Mouse (Mus musculus) CD4-positive, CD25-positive, alpha-beta regulatory T cell, adult 4 months (primary cell): ENCODE data around the gene Plcd3. TPM values are rescaled to one million over a fixed set of nuclear protein-coding genes. Genes with fewer than 3 reads are reported as not detected.

Experiments
- ATAC-seq: one replicate; pipeline ENCODE4 v1.8.0; 2017
- polyA plus RNA-seq, 2 experiments: library from polyadenylated mRNA; unstranded; fragments of 100-300 nt; shearing (Covaris generic); gene quantifications; one replicate each; pipeline ENCODE4 v1.2.1; 2017

Plcd3 gene
- under 1 TPM; 0.41 to 0.51 TPM for polyA plus RNA-seq

- no peak for ATAC-seq
Measured at GRCm38 (mm10) chr11:103101481-103101865, at the start of gene Plcd3, which contains the start of gene Acbd4. TSS of gene Plcd3 (minus strand) at chr11:103101658. TSS of gene Acbd4 (plus strand) at chr11:103101682.

DNA sequence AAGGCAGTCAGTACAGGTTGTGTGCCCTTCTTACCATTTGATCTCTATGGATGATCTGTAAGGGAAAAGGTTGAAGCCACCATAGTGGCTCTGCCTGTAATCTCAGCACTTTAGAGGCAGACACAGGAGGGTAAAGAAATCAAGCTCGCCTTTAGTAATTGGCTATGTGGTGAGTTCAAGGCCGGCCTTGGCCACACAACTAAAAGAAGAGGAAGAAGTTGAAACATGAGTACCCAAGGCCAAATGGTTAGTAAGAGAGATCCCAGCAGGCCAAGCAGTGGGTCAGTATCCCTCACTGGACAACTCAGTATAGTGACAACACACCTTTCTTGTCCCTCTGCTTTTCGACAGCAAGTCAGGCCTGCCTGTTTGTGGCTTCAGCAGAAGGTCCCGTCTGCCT lies 48.3 kb upstream of the Plcd3 start:
- no peak for ATAC-seq

- no peak for ATAC-seq
Measured at GRCm38 (mm10) chr11:103147766-103148165, 46.3 kb upstream of the Plcd3 start.

- no peak for ATAC-seq
Measured at GRCm38 (mm10) chr11:103146386-103146785, 44.9 kb upstream of the Plcd3 start.

DNA sequence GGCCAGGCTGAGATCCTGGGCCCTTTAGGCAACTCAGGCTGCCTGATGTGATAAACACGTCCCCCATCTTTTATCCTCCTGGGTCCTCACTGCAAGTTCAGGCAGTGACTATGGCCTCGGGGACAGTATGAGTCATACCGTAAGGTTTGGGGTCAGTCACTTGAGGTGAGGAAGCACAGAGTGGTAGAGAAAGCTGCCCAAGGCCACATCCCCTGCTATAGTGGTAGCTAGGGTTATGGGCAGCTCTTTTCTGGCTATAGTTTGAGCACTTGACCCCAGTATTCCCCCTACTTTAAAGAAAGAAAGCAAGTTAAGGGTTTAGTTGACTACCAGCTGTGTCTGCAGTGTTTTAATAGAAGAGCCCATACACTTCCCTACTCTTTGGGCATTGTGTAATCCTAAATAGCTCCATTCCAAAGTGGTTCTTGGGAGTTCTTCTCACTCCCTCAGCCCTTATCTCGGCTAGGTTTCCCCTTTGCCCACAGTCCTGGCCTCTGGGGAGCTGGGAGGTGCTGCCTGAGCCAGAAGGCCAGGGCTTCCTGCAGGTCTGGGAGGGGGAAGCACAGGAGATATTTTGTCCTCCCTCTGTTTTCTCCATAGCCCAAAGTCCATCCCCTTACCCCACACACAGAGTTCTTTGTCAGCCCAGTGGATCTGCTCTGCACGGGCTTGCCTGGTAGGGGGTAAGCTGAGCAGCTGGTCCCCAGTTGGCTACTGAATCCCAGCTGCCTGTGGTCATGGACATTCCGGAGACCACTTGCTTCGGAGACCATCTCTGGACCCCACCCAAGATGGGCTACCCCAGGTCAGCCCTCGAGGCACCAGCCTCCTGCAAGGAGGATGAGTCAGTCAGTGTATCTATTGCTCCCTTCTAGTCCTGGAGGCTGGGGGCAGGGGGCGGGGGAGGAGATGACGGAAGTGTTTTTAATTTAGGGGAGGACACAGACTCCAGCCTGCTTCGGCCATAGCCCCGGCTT lies 43.1 kb upstream of the Plcd3 start:
- ATAC-seq: no peak

- ATAC-seq: peak; percentile 91
Measured at GRCm38 (mm10) chr11:103142441-103143182, 41.2 kb upstream of the Plcd3 start.

- ATAC-seq: no peak
Measured at GRCm38 (mm10) chr11:103141944-103142255, 40.4 kb upstream of the Plcd3 start.

GRCm38 (mm10) chr11:103141101-103141943 lies 39.9 kb upstream of the Plcd3 start:
- no peak for ATAC-seq

DNA sequence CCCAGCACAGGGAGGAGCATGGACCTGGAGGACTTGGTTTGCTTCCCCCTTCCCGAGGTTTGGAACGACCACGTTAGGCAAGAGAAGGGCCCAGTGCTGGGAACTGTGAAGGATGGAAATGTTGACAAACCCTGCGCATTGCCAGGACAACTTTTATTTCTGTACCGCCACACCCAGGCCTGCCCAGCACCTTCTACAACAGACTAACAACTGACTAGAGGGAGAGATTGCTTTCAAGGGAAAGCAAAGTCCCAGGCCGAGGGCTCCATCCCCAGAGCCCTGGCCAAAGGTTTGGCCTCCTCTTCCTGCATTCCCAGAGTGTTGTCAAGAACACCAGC lies 39.3 kb upstream of the Plcd3 start:
- ATAC-seq: no peak

DNA sequence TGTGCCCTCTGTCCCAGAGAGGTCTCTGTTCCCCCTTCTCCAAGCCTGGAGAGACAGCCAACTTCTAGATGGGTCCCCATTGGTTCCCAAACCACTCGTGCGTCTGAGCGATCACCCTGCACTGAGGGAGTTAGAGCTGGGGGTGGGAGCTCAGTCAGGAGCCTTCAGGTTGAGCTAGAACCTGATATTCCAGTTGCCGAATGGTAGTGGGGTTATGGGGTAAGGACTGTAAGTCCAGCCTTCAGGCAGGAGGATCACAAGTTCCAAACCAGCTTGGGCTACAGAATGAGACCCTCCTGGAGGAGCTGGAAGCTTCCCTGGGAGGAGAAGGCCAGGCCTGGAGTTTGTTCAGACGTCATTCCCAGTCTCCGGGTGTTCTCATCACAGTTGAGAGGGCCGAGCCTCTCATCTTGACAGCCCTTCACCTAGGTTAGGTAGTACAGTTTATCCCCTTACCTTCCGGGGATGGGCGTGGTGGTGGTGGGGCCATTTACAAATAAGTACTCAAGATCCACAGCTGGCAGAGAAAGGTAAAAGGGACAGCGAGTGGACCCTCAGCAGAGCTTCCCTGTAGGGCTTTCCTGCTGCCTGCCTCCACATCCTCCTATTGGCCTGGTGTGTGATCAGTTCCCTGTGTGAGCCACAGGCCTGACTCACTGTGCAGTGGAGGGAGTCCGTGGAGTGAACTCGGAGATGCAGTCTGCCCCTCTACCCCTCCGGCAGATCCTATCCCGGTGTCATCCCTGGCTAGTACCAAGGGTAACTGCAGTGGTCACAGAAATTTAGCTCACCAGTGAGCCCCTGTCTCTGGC lies 38.7 kb upstream of the Plcd3 start:
- ATAC-seq: no peak

- no peak for ATAC-seq
Measured at GRCm38 (mm10) chr11:103136039-103136577, 34.6 kb upstream of the Plcd3 start.

DNA sequence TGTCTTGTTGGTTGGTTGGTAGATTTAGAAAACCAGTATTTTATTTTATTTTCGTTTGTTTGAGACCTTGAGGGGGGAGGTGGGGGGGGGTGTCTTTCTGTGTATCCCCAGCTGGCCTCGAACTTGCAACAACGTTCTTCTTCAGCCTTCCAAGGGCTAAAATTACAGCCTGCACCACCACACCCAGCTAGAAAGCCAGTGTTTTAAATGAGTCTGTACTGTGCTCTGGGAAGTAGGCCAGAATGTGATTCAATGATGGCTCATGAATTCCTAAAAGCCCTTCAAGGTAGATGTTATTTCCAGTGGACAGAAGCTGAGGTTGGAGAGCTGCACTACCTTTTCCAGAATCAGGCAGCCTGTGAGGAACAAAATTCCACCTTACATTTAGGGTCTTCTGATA lies 32.8 kb upstream of the Plcd3 start:
- ATAC-seq: no peak

- ATAC-seq: no peak
Measured at GRCm38 (mm10) chr11:103133456-103134185, 32.2 kb upstream of the Plcd3 start.

DNA sequence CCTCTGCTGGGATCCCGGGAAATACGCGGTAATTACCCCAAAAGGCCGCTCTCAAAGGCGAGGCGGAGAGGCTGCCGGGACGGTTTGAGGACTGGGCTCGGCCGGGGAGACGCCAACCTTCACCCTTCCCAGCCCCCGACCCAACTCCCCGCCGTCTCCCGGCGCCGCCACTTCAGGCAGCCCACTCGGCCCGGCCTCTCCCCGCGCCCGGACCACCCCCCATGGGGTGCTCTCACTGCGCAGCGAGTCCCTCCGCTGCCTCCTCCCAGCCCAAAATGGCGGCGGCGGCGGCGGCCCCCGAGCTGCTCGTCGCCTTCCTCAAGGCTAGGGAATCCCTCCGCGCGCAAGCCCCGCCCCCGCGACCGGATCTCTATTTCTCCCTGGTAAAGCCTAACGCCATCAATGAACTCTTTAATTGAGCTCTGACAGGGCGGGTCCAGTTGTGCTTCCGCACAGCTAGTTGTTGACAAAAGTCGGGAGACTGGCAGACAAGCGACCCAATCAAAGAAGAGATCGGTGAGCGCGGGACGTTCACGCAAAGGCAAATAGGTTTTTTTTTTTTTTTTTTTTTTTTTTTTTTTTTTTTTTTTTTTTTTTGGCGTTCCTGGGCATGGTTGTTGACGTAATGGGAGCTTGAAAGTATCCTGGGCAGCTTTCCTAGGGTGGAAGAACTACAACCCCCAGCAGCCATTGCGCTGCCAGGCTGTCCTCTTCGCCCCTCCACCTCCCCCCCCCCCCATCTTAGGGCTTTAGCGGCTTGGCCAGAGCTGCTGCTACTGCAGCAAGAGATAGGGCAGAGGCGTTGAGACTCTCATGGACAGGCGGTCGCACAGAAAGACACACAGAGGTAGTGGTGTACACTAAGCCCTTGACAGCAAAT lies 31.4 kb upstream of the Plcd3 start:
- ATAC-seq: peak; percentile 96

- ATAC-seq: no peak
Measured at GRCm38 (mm10) chr11:103131701-103132575, 30.5 kb upstream of the Plcd3 start, which contains the start of gene Hexim2. TSS of gene Hexim2 (plus strand) at chr11:103132429.

- no peak for ATAC-seq
Measured at GRCm38 (mm10) chr11:103120315-103120714, 18.9 kb upstream of the Plcd3 start.

- ATAC-seq: no peak
Measured at GRCm38 (mm10) chr11:103119609-103120008, 18.2 kb upstream of the Plcd3 start.

DNA sequence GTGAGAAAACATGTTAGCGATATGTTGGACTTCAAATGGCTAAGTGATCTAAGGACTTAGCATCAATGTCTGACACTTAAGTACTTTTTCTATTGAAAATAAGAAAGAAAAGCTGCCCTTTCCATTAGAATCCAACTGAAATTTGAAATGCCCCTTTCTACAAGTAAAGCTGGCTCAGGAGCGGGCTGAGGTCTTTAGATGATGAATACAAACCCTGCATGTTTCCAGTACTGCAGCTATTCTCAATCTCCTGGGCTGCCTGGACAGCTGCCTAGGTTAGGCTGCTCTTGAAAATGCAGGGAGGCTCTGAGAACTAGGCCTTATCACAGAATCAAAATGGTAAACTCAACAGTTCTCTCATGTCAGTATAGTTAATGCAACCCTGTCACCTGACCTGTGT lies 17.4 kb upstream of the Plcd3 start:
- ATAC-seq: no peak

- ATAC-seq: no peak
Measured at GRCm38 (mm10) chr11:103117591-103118009, 16.1 kb upstream of the Plcd3 start.
